Mouse (Mus musculus): ENCODE measurements at regions not wholly inside any gene's neighbourhood (a gene's known extent, or its start where the extent isn't known, plus 50 kb on each side); places are given as distances from the start of the nearest gene placed in this dataset.

DNA sequence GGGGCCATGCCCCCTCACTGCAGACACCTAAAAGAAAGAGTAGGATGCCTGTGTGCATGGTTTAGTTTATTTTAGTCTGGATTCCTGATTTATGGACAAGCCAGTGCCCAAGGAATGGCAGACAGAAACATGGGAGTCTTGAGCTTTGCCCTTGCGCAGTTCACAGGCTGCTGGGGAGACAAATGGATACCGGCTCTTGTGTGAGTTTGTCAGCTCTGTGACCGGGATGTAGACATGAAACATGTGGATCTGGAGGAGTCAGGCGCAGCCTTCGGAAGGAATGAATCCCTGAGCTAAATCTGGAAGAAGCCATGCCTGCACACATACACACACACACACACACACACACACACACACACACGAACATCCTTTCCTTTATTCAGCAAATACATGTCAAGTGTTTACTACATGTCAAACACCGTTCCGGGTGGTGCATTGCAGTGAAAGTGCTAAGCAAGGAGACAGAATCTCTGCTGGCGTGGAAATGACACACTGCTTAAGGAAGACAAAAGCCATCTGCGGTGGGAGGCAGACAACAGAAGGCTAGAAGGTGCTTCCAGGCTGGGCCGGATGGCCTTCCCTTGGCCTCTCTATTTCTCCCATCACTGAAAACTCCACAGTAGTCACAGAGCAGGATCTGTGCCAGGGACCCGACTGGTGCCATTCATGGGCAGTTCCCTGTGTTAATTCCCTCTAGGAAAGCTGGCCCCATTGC, 144.0 kb downstream of the Kit start:
- in situ Hi-C loops (cut with MboI; ENCODE audit: unreplicated experiment in 2 of 2): no loop called here
